17 mouse cellular contexts compared by ENCODE assay signal in genomic region chr4:151152010-151152409, GRCm38 (mm10).
DNase-seq lines count a peak whose midpoint lies in the region; ATAC-seq and TF ChIP-seq lines count a peak whose summit lies in the region.
"Had no signal": no experiment of that assay in that cellular context is flagged by ENCODE, and none has a peak within 500 bp of the region (broad histone marks: within the 10 kb centered on the region; RNA-seq: fewer than 3 reads in every experiment).

No protein-coding gene starts in this region.

- no peak for TF ChIP-seq CTCF in hindbrain, postnatal 0 days (IDR thresholded peaks at IDR 0.05; ENCODE audit: low read depth)

- WGBS in kidney, embryonic 15.5 days = 74% methylated on average over 6 of the region's 6 CpGs
- WGBS in hindbrain, postnatal 0 days = 82% methylated on average over 6 of the region's 6 CpGs

- no peak for DNase-seq in kidney, postnatal 36 days
- DNase-seq in 416B (ENCODE audit: low read depth) = peak; percentile 50
- no peak for DNase-seq in hindbrain, postnatal 0 days (ENCODE audit: low spot score)
- no peak for DNase-seq in gastrocnemius, adult 8-10 months (ENCODE audit: low spot score in 2 of 2)
- DNase-seq in spleen, postnatal 4 days (ENCODE audit: low spot score in 2 of 2) = no peak
- DNase-seq: adrenal gland, postnatal 36 days; cerebellum, adult 9-11 months; embryo, embryonic 11 days; kidney, adult 9 months; liver; lung, adult 2 months had no signal

- no peak overlapping the region for H3K9ac ChIP-seq in kidney, embryonic 15.5 days
- no peak overlapping the region for H3K9ac ChIP-seq in hindbrain, postnatal 0 days (replicated peaks; ENCODE audit: low read length)

- peak; percentile 20; the same call in 1 of the 2 replicates for ATAC-seq in kidney, embryonic 15.5 days (replicated peaks; ENCODE audit: low FRiP score)
- peak; percentile 73 for ATAC-seq in common myeloid progenitor, adult 5-6 weeks (replicated peaks; ENCODE audit: low read depth, poor library complexity, severe bottlenecking)
- peak; percentile 10; the same call in 1 of the 2 replicates for ATAC-seq in hindbrain, postnatal 0 days
- ATAC-seq: CD4-positive, CD25-positive, alpha-beta regulatory T cell, adult 4 months; inflammation-experienced regulatory T-cells, adult 6 months had no signal

- no peak overlapping the region for H3K4me3 ChIP-seq in kidney, embryonic 15.5 days (replicated peaks)
- H3K4me3 ChIP-seq in hindbrain, postnatal 0 days (ENCODE audit: low read length) = no peak overlapping the region
- H3K4me3 ChIP-seq: erythroblast, embryonic 14.5 days; myocyte had no signal

- peaks cover 18% of the 10 kb centered on the region for H3K4me1 ChIP-seq in kidney, embryonic 15.5 days
- peaks cover 28% of the 10 kb centered on the region for H3K4me1 ChIP-seq in hindbrain, postnatal 0 days (ENCODE audit: insufficient read depth, low read length)

- H3K36me3 ChIP-seq in kidney, embryonic 15.5 days = no peaks in the 10 kb centered on the region
- H3K36me3 ChIP-seq in hindbrain, postnatal 0 days (ENCODE audit: insufficient read depth, low read length) = no peaks in the 10 kb centered on the region

- H3K9me3 ChIP-seq in kidney, embryonic 15.5 days (replicated peaks) = no peaks in the 10 kb centered on the region
- H3K9me3 ChIP-seq in hindbrain, postnatal 0 days (ENCODE audit: low read length) = no peaks in the 10 kb centered on the region

- no peak overlapping the region for H3K4me2 ChIP-seq in kidney, embryonic 15.5 days
- no peak overlapping the region for H3K4me2 ChIP-seq in hindbrain, postnatal 0 days (ENCODE audit: low read depth, low read length)

- H3K27ac ChIP-seq in kidney, embryonic 15.5 days = no peak overlapping the region
- H3K27ac ChIP-seq in hindbrain, postnatal 0 days = no peak overlapping the region

- H3K27me3 ChIP-seq in kidney, embryonic 15.5 days = peaks cover 34% of the 10 kb centered on the region
- no peaks in the 10 kb centered on the region for H3K27me3 ChIP-seq in hindbrain, postnatal 0 days (ENCODE audit: insufficient read depth, low read length)

Comparison
In these comparisons a context has a peak if more than half of its experiments do, and no peak if none do; other contexts are left out.
1. ATAC-seq: peak in every context shown above with its lines; median percentile 73 in common myeloid progenitor, adult 5-6 weeks; 20 in kidney, embryonic 15.5 days; 10 in hindbrain, postnatal 0 days.